Mouse (Mus musculus) activated CD4-positive, CD25-positive, alpha-beta regulatory T cell (primary cell): Measurements from ENCODE around the gene Rsl1. TPM values are rescaled to one million over a fixed set of nuclear protein-coding genes. Genes with fewer than 3 reads are reported as not detected.

Experiments used
- polyA plus RNA-seq, 2 experiments: library from polyadenylated mRNA; unstranded; fragments of 100-300 nt; shearing (Covaris generic); gene quantifications; one replicate each; pipeline ENCODE4 v1.2.1; 2017

The Rsl1 gene
- 10 to 100 TPM; 14.0 to 14.2 TPM for polyA plus RNA-seq

DNA sequence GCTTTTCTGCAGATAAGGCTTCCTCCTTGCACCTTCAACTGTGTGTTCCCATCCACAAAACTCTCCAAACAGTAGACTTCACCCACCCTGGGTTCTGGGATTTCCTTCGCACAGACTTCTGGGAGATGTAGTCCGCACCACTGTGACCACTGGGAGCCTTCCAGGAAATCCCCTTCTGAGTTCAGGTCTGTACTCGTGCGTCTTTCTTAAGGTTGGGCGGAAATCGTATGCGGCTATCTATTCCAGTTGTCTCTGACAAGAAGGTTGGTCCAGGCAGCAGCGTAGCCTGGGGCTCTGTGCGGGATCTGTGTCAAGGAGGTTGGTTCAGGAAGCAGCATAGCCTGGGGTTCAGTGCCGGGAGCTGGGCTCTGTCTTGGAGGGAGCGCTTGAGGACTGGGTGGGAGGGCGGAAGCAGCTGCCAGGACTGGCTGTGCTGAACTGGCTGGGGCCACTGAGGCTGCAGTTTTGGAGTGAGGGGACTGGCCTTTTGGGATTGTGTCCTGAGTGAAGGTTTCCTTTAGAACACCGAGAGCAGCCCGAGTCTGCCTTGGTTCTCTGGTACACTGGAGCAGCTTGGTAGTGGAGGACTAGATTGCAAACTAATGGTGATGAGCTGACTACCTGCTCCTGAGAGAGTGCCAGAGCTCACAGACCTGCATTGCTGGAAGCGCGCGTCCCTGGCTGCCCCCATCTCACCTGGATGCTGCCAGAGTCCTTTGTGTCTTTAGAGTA lies at the start of gene Rsl1:
Gene Rsl1, plus strand, starts transcription at position 192 of the 732 bp plus-strand sequence.

DNA sequence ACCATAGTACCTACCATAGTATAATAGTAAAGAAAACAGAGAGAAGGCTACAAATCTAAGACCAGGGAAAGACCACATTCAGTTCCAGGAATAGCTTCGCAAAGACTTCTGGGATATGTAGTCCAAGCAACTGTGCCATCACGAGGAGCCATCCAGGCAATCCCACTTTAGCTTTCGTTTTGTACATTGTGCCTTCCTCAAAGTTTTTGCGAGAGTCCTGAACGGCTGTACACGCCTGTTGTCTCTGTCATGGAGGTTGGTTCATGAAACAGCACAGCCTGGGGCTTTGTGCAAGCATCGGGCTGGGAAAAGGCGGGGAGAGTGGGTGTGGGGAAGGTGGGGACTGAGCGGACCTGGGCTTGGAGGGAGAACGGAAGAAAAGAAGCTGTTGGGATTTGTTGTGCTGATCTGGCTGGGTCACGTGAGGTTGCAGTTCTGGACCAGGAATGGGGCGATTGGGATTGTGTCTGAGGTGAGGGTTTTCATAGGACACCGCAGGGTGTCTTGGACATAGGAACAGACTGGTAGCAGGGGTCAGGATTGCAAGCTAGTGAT lies 21.4 kb downstream of the Rsl1 start, which contains the start of gene Zfp455:
Gene Zfp455, plus strand, starts transcription at position 167 of the 555 bp plus-strand sequence.

Other genes starting within 250 kb of the Rsl1 start
- gene Zfp712, start 112.0 kb upstream of the Rsl1 start, polyA plus RNA-seq, result 1 to 10 TPM; 5.3 to 6.5 TPM
- gene Zfp708, start 75.2 kb upstream of the Rsl1 start, polyA plus RNA-seq, result 1 to 10 TPM; 2.7 to 5.8 TPM
- gene Gm28557, start 64.6 kb upstream of the Rsl1 start, polyA plus RNA-seq, result 1 to 10 TPM; 2.0 to 4.2 TPM
- gene Rslcan18, start 56.9 kb upstream of the Rsl1 start, polyA plus RNA-seq, result under 1 TPM; 0.10 to 0.25 TPM
- gene Zfp759, start 51.5 kb upstream of the Rsl1 start, polyA plus RNA-seq, result 1 to 10 TPM; 1.4 to 2.4 TPM
- gene Zfp455, start 21.3 kb downstream of the Rsl1 start, polyA plus RNA-seq, result 1 to 10 TPM; 3.7 to 6.1 TPM
- 1 to 10 TPM in 1 of 2 experiments, under 1 TPM in 1; 0.58 to 2.5 TPM for gene Zfp458, start 105.3 kb downstream of the Rsl1 start, polyA plus RNA-seq
- gene Zfp457, start 133.3 kb downstream of the Rsl1 start, polyA plus RNA-seq, result under 1 TPM in 1 of 2 experiments, not detected in 1; 0.68 TPM
- gene Zfp595, start 159.4 kb downstream of the Rsl1 start, polyA plus RNA-seq, result 1 to 10 TPM; 5.3 to 5.8 TPM
- gene Gm28044, start 187.4 kb downstream of the Rsl1 start, polyA plus RNA-seq, result 1 to 10 TPM; 1.1 to 1.8 TPM
- 1 to 10 TPM; 2.5 to 4.7 TPM for gene Zfp953, start 187.4 kb downstream of the Rsl1 start, polyA plus RNA-seq
- 1 to 10 TPM; 1.1 to 1.5 TPM for gene Gm28041, start 202.6 kb downstream of the Rsl1 start, polyA plus RNA-seq
- 1 to 10 TPM; 3.6 to 7.3 TPM for gene Zfp456, start 202.6 kb downstream of the Rsl1 start, polyA plus RNA-seq
- 10 to 100 TPM; 20.7 to 23.9 TPM for gene Zfp429, start 226.6 kb downstream of the Rsl1 start, polyA plus RNA-seq
- gene Zfp459, start 248.2 kb downstream of the Rsl1 start, polyA plus RNA-seq, result 1 to 10 TPM; 4.0 to 6.1 TPM